Mouse (Mus musculus): Measurements from ENCODE around the gene Olfr1420.

GRCm38 (mm10) chr19:11886265-11886664, at the start of gene Olfr1420:
- TF ChIP-seq CTCF (IDR thresholded peaks at IDR 0.05; ENCODE audit: extremely low read depth, insufficient read length, insufficient replicate concordance, low read depth, low read length) (no peak), POLR2A (IDR thresholded peaks at IDR 0.05; ENCODE audit: low read depth, low read length) (no peak)
